Mouse (Mus musculus): ENCODE data around the gene Vav1. TPM values are rescaled to one million over a fixed set of nuclear protein-coding genes. Genes with fewer than 3 reads are reported as not detected.

The Vav1 gene
- 1 to 10 TPM; 2.2 to 2.9 TPM for total RNA-seq (2021)
- long read RNA-seq, experiment 1, partial matches to known transcripts = 0 of 3 reads
- long read RNA-seq, experiment 1, other reads (novel, unspliced or antisense) = 3 of 3 reads
- long read RNA-seq, experiment 2 = 0 reads

GRCm38 (mm10) chr17:57278943-57279590, at the start of gene Vav1:
Vav1 (plus strand) TSS chr17:57279100.
- peak; percentile 16 to 50 for DNase-seq

- DNase-seq = peak; percentile 33 to 36
These were observed 48.8 kb upstream of the Vav1 start for GRCm38 (mm10) chr17:57229851-57230727.

GRCm38 (mm10) chr17:57230728-57231125, 48.2 kb upstream of the Vav1 start:
- DNase-seq = peak in 1 of 2 experiments; percentile 24

- no peak for DNase-seq
These were observed 47.6 kb upstream of the Vav1 start for GRCm38 (mm10) chr17:57231321-57231771.

- DNase-seq = no peak
These were observed 46.7 kb upstream of the Vav1 start for GRCm38 (mm10) chr17:57232200-57232599.

GRCm38 (mm10) chr17:57233038-57233437, 45.9 kb upstream of the Vav1 start:
- DNase-seq = peak; percentile 20 to 45

- no peak for DNase-seq
These were observed 44.5 kb upstream of the Vav1 start for GRCm38 (mm10) chr17:57234254-57234928.

GRCm38 (mm10) chr17:57235803-57236202, 43.1 kb upstream of the Vav1 start:
- no peak for DNase-seq

- DNase-seq = no peak
These were observed 41.7 kb upstream of the Vav1 start for GRCm38 (mm10) chr17:57237181-57237580.

- DNase-seq = no peak
These were observed 35.1 kb upstream of the Vav1 start for GRCm38 (mm10) chr17:57243650-57244370.

- DNase-seq = no peak
These were observed 33.5 kb upstream of the Vav1 start for GRCm38 (mm10) chr17:57245311-57245929.

- no peak for DNase-seq
These were observed 32.1 kb upstream of the Vav1 start for GRCm38 (mm10) chr17:57246663-57247392.

GRCm38 (mm10) chr17:57247393-57248200, 31.3 kb upstream of the Vav1 start:
- peak; percentile 89 to 91 for DNase-seq

GRCm38 (mm10) chr17:57248201-57248699, 30.6 kb upstream of the Vav1 start, which contains the start of gene Gpr108:
Gpr108 (minus strand) TSS chr17:57248446.
- DNase-seq = peak; percentile 86 to 90

- no peak for DNase-seq
These were observed 30.1 kb upstream of the Vav1 start for GRCm38 (mm10) chr17:57248771-57249170.

- peak; percentile 99 for DNase-seq
These were observed 29.4 kb upstream of the Vav1 start, which contains the start of gene Trip10 for GRCm38 (mm10) chr17:57249186-57250181. Trip10 (plus strand) TSS chr17:57249455.

- DNase-seq = peak; percentile 57 to 68
These were observed 28.3 kb upstream of the Vav1 start for GRCm38 (mm10) chr17:57250461-57251160.

Data from adrenal gland, postnatal 36 days (tissue).